In genomic region chr10:82763840-82764631, GRCm38 (mm10) we compare ENCODE assay signal across 8 mouse cellular contexts. TPM values are rescaled to one million over a fixed set of nuclear protein-coding genes. Genes with fewer than 3 reads are reported as not detected.
DNase-seq lines count a peak whose midpoint lies in the region; ATAC-seq and TF ChIP-seq lines count a peak whose summit lies in the region.

Gene Nfyb, minus strand, starts transcription at chr10:82764144.

- TF ChIP-seq EP300 in MEL (IDR thresholded peaks at IDR 0.05; ENCODE audit: low read depth in 1 of 2, low read length in 2 of 2) = no peak

- H3K27me3 ChIP-seq in MEL (ENCODE audit: control insufficient read depth in 1 of 2, insufficient read depth in 2 of 2, low read length in 2 of 2) = no peaks in the 10 kb centered on the region
- no peaks in the 10 kb centered on the region for H3K27me3 ChIP-seq in cerebellum, adult 2 months (ENCODE audit: control insufficient read depth, insufficient read depth, low read length)
- H3K27me3 ChIP-seq in forebrain, postnatal 0 days (ENCODE audit: insufficient read depth, low read length) = no peaks in the 10 kb centered on the region
- H3K27me3 ChIP-seq in lung, embryonic 15.5 days = no peaks in the 10 kb centered on the region

- WGBS in cerebellum, adult 2 months = 2% methylated on average over 67 of the region's 68 CpGs
- 2% methylated on average over 68 of the region's 68 CpGs for WGBS in forebrain, postnatal 0 days
- WGBS in lung, embryonic 15.5 days = 1% methylated on average over 68 of the region's 68 CpGs

- TF ChIP-seq RAD21 in MEL (IDR thresholded peaks at IDR 0.05; ENCODE audit: low read depth, low read length) = no peak

- peak; percentile 97 for ATAC-seq in forebrain, postnatal 0 days
- ATAC-seq in lung, embryonic 15.5 days (ENCODE audit: borderline replicate concordance, extremely low read depth, low FRiP score, low TSS enrichment) = peak; percentile 96

- H3K4me2 ChIP-seq in forebrain, postnatal 0 days (ENCODE audit: low read depth) = peak within 1 kb of the TSS; percentile 69
- peak within 1 kb of the TSS; percentile 76 for H3K4me2 ChIP-seq in lung, embryonic 15.5 days

- H3K27ac ChIP-seq in MEL (ENCODE audit: control insufficient read depth, low read depth, low read length) = peak within 1 kb of the TSS; percentile 83
- H3K27ac ChIP-seq in cerebellum, adult 2 months (ENCODE audit: insufficient read depth, low read length) = peak within 1 kb of the TSS; percentile 95
- H3K27ac ChIP-seq in forebrain, postnatal 0 days (ENCODE audit: low read depth, low read length) = peak within 1 kb of the TSS; percentile 99
- peak within 1 kb of the TSS; percentile 100 for H3K27ac ChIP-seq in lung, embryonic 15.5 days

- DNase-seq in MEL (ENCODE audit: low read depth, low spot score) = peak; percentile 97
- DNase-seq in cerebellum, adult 2 months = peak; percentile 97 to 98
- DNase-seq in forebrain, postnatal 0 days = peak; percentile 98
- DNase-seq in heart, postnatal 4 days = peak; percentile 98
- peak; percentile 97 for DNase-seq in layer of hippocampus, adult 8-10 months (ENCODE audit: low spot score in 2 of 2)
- peak; percentile 95 for DNase-seq in ovary, adult 18-20 months (ENCODE audit: low spot score)
- DNase-seq in thymus, postnatal 0 days (ENCODE audit: low spot score) = peak; percentile 97

- H3K4me3 ChIP-seq in MEL (ENCODE audit: control insufficient read depth in 1 of 2, insufficient read depth in 1 of 2, low read depth in 2 of 2, low read length in 2 of 2) = peak within 1 kb of the TSS; percentile 66 to 95
- peak within 1 kb of the TSS; percentile 77 for H3K4me3 ChIP-seq in cerebellum, adult 2 months (replicated peaks; ENCODE audit: insufficient read depth, low read depth, low read length)
- H3K4me3 ChIP-seq in forebrain, postnatal 0 days (ENCODE audit: low read depth, low read length) = peak within 1 kb of the TSS; percentile 92
- peak within 1 kb of the TSS; percentile 87 for H3K4me3 ChIP-seq in lung, embryonic 15.5 days

- H3K36me3 ChIP-seq in MEL (ENCODE audit: control insufficient read depth in 1 of 2, insufficient read depth in 2 of 2, low read length in 2 of 2) = peaks cover 3 to 32% of the 10 kb centered on the region in 2 experiments; a peak in 3 of 4 replicates
- H3K36me3 ChIP-seq in forebrain, postnatal 0 days (ENCODE audit: insufficient read depth) = peaks cover 3% of the 10 kb centered on the region; the same call in 1 of the 2 replicates
- H3K36me3 ChIP-seq in lung, embryonic 15.5 days = peaks cover 13% of the 10 kb centered on the region; the same call in 1 of the 2 replicates

- H3K4me1 ChIP-seq in MEL (ENCODE audit: control insufficient read depth in 1 of 2, insufficient read depth in 2 of 2, low read length in 2 of 2) = peaks cover 2 to 30% of the 10 kb centered on the region in 2 experiments; a peak in 3 of 4 replicates
- peaks cover 17% of the 10 kb centered on the region for H3K4me1 ChIP-seq in cerebellum, adult 2 months (ENCODE audit: control insufficient read depth, insufficient read depth, low read length)
- H3K4me1 ChIP-seq in forebrain, postnatal 0 days (ENCODE audit: insufficient read depth) = peaks cover 18% of the 10 kb centered on the region
- peaks cover 24% of the 10 kb centered on the region for H3K4me1 ChIP-seq in lung, embryonic 15.5 days

- peaks cover 24% of the 10 kb centered on the region for H3K79me2 ChIP-seq in MEL (ENCODE audit: control insufficient read depth, insufficient read depth, low read length, poor library complexity)

- no peaks in the 10 kb centered on the region for H3K9me3 ChIP-seq in MEL (replicated peaks; ENCODE audit: insufficient read depth, low read length)
- no peaks in the 10 kb centered on the region for H3K9me3 ChIP-seq in forebrain, postnatal 0 days (ENCODE audit: low read length)
- H3K9me3 ChIP-seq in lung, embryonic 15.5 days = no peaks in the 10 kb centered on the region

- TF ChIP-seq POLR2A in MEL (IDR thresholded peaks at IDR 0.05; ENCODE audit: control insufficient read depth in 1 of 2, insufficient read depth in 1 of 2, low read depth in 1 of 2, low read length in 2 of 2, poor library complexity in 1 of 2) = peak; percentile 71 to 97; a peak in 3 of 4 replicates
- peak; percentile 80 for TF ChIP-seq POLR2A in cerebellum, adult 2 months (IDR thresholded peaks at IDR 0.05; ENCODE audit: borderline replicate concordance, insufficient read depth, low read length)

- H3K9ac ChIP-seq in MEL (ENCODE audit: control insufficient read depth, low read depth, low read length, poor library complexity, severe bottlenecking) = peak within 1 kb of the TSS; percentile 83
- peak within 1 kb of the TSS; percentile 91 for H3K9ac ChIP-seq in forebrain, postnatal 0 days
- peak within 1 kb of the TSS; percentile 94 for H3K9ac ChIP-seq in lung, embryonic 15.5 days

- TF ChIP-seq CTCF in MEL (IDR thresholded peaks at IDR 0.05 in 2 of 3, conservative IDR thresholded peaks at IDR 0.05 in 1 of 3; ENCODE audit: control insufficient read depth in 1 of 3, insufficient read depth in 1 of 3, low read depth in 2 of 3, low read length in 3 of 3, poor library complexity in 1 of 3, severe bottlenecking in 1 of 3) = no peak
- TF ChIP-seq CTCF in cerebellum, adult 2 months (IDR thresholded peaks at IDR 0.05; ENCODE audit: borderline replicate concordance, insufficient read depth, low read depth, low read length) = no peak
- TF ChIP-seq CTCF in forebrain, postnatal 0 days (IDR thresholded peaks at IDR 0.05; ENCODE audit: low read depth) = no peak

TF ChIP-seq in MEL, 35 proteins besides CTCF, POLR2A, EP300 and RAD21:
- peak; percentile 85 for TF ChIP-seq TBP (IDR thresholded peaks at IDR 0.05; ENCODE audit: low read depth, low read length)
- TF ChIP-seq NRF1 (IDR thresholded peaks at IDR 0.05; ENCODE audit: insufficient read depth, low read depth, low read length, poor library complexity, severe bottlenecking) = no peak
- no peak for TF ChIP-seq GATA1 (IDR thresholded peaks at IDR 0.05; ENCODE audit: low read depth, low read length)
- TF ChIP-seq POLR2AphosphoS2 (IDR thresholded peaks at IDR 0.05; ENCODE audit: low read length) = peak; percentile 91
- TF ChIP-seq ZMIZ1 (IDR thresholded peaks at IDR 0.05; ENCODE audit: low read depth, low read length) = peak; percentile 71; the same call in 1 of the 2 replicates
- TF ChIP-seq ELF1 (IDR thresholded peaks at IDR 0.05; ENCODE audit: low read depth, low read length) = 0 out of 2 replicates have a peak, but pooled peaks have one; percentile 47
- TF ChIP-seq SMC3 (IDR thresholded peaks at IDR 0.05; ENCODE audit: low read depth, low read length) = no peak
- no peak for TF ChIP-seq MAFK (IDR thresholded peaks at IDR 0.05; ENCODE audit: borderline replicate concordance, low read depth, low read length)
- peak; percentile 59; the same call in 1 of the 2 replicates for TF ChIP-seq E2F4 (IDR thresholded peaks at IDR 0.05; ENCODE audit: borderline replicate concordance, low read depth, low read length)
- peak; percentile 73; the same call in 1 of the 2 replicates for TF ChIP-seq MAZ (IDR thresholded peaks at IDR 0.05; ENCODE audit: low read depth, low read length)
- peak; percentile 88 for TF ChIP-seq NELFE (IDR thresholded peaks at IDR 0.05; ENCODE audit: low read depth, low read length)
- no peak for TF ChIP-seq GABPA (IDR thresholded peaks at IDR 0.05; ENCODE audit: low read depth, low read length)
- no peak for TF ChIP-seq ZKSCAN1 (IDR thresholded peaks at IDR 0.05; ENCODE audit: low read depth, low read length)
- TF ChIP-seq ZNF384 (IDR thresholded peaks at IDR 0.05; ENCODE audit: low read depth, low read length) = no peak
- TF ChIP-seq USF1 (IDR thresholded peaks at IDR 0.05; ENCODE audit: low read depth, low read length) = 0 out of 2 replicates have a peak, but pooled peaks have one; percentile 13
- TF ChIP-seq TCF12 (IDR thresholded peaks at IDR 0.05; ENCODE audit: low read depth, low read length) = peak; percentile 19; the same call in 1 of the 2 replicates
- TF ChIP-seq KAT2A (conservative IDR thresholded peaks at IDR 0.05; ENCODE audit: low read depth, low read length) = no peak
- peak; percentile 59; the same call in 1 of the 2 replicates for TF ChIP-seq HCFC1 (IDR thresholded peaks at IDR 0.05; ENCODE audit: low read depth, low read length)
- no peak for TF ChIP-seq CHD1 (IDR thresholded peaks at IDR 0.05; ENCODE audit: low read depth, low read length)
- TF ChIP-seq MYC (IDR thresholded peaks at IDR 0.05; ENCODE audit: low read depth, low read length) = peak; percentile 43; the same call in 1 of the 2 replicates
- TF ChIP-seq POLR2AphosphoS5 (IDR thresholded peaks at IDR 0.05; ENCODE audit: borderline replicate concordance, low read depth, low read length) = no peak
- TF ChIP-seq RCOR1 (IDR thresholded peaks at IDR 0.05; ENCODE audit: low read depth, low read length) = no peak
- TF ChIP-seq SIN3A (IDR thresholded peaks at IDR 0.05; ENCODE audit: low read length) = no peak; the same call in 1 of the 2 replicates
- no peak for TF ChIP-seq MYB (IDR thresholded peaks at IDR 0.05; ENCODE audit: low read depth, low read length)
- TF ChIP-seq ETS1 (IDR thresholded peaks at IDR 0.05; ENCODE audit: low read depth, low read length) = no peak
- TF ChIP-seq TAL1 (IDR thresholded peaks at IDR 0.05; ENCODE audit: low read length) = no peak
- peak; percentile 83; the same call in 1 of the 2 replicates for TF ChIP-seq JUND (IDR thresholded peaks at IDR 0.05; ENCODE audit: low read depth, low read length)
- no peak for TF ChIP-seq MEF2A (IDR thresholded peaks at IDR 0.05; ENCODE audit: extremely low read depth, insufficient replicate concordance, low read depth, low read length, poor library complexity, severe bottlenecking)
- TF ChIP-seq MAX (IDR thresholded peaks at IDR 0.05; ENCODE audit: low read length) = peak; percentile 17; the same call in 1 of the 2 replicates
- no peak for TF ChIP-seq MXI1 (IDR thresholded peaks at IDR 0.05; ENCODE audit: low read depth, low read length)
- TF ChIP-seq BHLHE40 (IDR thresholded peaks at IDR 0.05; ENCODE audit: borderline replicate concordance, low read depth, low read length) = no peak

RNA-seq across cellular contexts. Expression of gene Nfyb, which starts in this region (rescaled TPM):
- 27.3 and 32.6 TPM in 2 replicates for total RNA-seq in MEL (2012; rRNA removed)
- polyA plus RNA-seq in MEL (2012; ENCODE audit: insufficient read depth in 1 of 2, insufficient read length in 2 of 2, low read depth in 1 of 2, low replicate concordance in 2 of 2, missing spikeins in 1 of 2) = 10 to 100 TPM in 1 of 2 experiments, not detected in 1; 38.3 TPM
- polyA plus RNA-seq in cerebellum, adult 2 months (2012; rRNA removed) = 28.7 and 31.8 TPM in 2 replicates
- total RNA-seq in forebrain, postnatal 0 days (2014; rRNA removed) = 69.2 and 78.1 TPM in 2 replicates
- 32.4 and 34.2 TPM in 2 replicates for polyA plus RNA-seq in forebrain, postnatal 0 days (2015; fragmentation: Nextera tagmentation; extraction: Ambion mirVana)
- total RNA-seq in heart, postnatal 4 days (2021) = 10 to 100 TPM; 23.2 to 24.9 TPM
- total RNA-seq in layer of hippocampus, adult 8-10 months (2022) = 10 to 100 TPM; 58.1 to 69.3 (median 62.9) TPM
- polyA plus RNA-seq in lung, embryonic 15.5 days (2015; fragmentation: Nextera tagmentation; extraction: Ambion mirVana) = 47.6 and 50.1 TPM in 2 replicates
- 76.8 and 79.5 TPM in 2 replicates for polyA plus RNA-seq in thymus, postnatal 0 days (2015; fragmentation: Nextera tagmentation; extraction: Ambion mirVana)

Comparison
In these comparisons a context has a peak if more than half of its experiments do, and no peak if none do; other contexts are left out.
1. Peak in every context shown above with its lines: DNase-seq, ATAC-seq, H3K4me3 ChIP-seq and H3K27ac ChIP-seq.